Mouse (Mus musculus) forebrain, embryonic 15.5 days (tissue): ENCODE results near the gene Ptgds. TPM values are rescaled to one million over a fixed set of nuclear protein-coding genes. Genes with fewer than 3 reads are reported as not detected.

Source experiments
- ATAC-seq: fragments of 200-750 bp; cut with Nextera tagmentation; replicated peaks from 2 replicates; pipeline ENCODE4 v1.8.0; 2017; ENCODE audit warnings: mild to moderate bottlenecking, moderate TSS enrichment, moderate library complexity
- H3K27ac ChIP-seq: fragments of 300-500 bp; sonication (generic); replicated peaks from 2 replicates; pipeline ENCODE4 v1.5.1; 2015; ENCODE audit warnings: mild to moderate bottlenecking, inconsistent platforms
- H3K27me3 ChIP-seq: fragments of 300-500 bp; sonication (generic); 2 replicates; pipeline ENCODE4 v1.6.1; 2015; ENCODE audit warnings: inconsistent platforms
- H3K36me3 ChIP-seq: fragments of 300-500 bp; sonication (generic); 2 replicates; pipeline ENCODE4 v1.6.1; 2015; ENCODE audit warnings: mild to moderate bottlenecking, inconsistent platforms
- H3K4me1 ChIP-seq: fragments of 300-500 bp; sonication (generic); 2 replicates; pipeline ENCODE4 v1.6.1; 2015; ENCODE audit warnings: inconsistent platforms
- H3K4me2 ChIP-seq: fragments of 300-500 bp; sonication (generic); replicated peaks from 2 replicates; pipeline ENCODE4 v1.6.1; 2015; ENCODE audit warnings: mild to moderate bottlenecking, inconsistent platforms
- H3K4me3 ChIP-seq: fragments of 300-500 bp; sonication (generic); 2 replicates; pipeline ENCODE4 v1.5.1; 2015; ENCODE audit warnings: mild to moderate bottlenecking, inconsistent platforms
- H3K9ac ChIP-seq: fragments of 300-500 bp; sonication (generic); replicated peaks from 2 replicates; pipeline ENCODE4 v1.6.1; 2015; ENCODE audit warnings: mild to moderate bottlenecking, inconsistent platforms
- H3K9me3 ChIP-seq: fragments of 300-500 bp; sonication (generic); 2 replicates; pipeline ENCODE4 v1.6.1; 2016; ENCODE audit warnings: inconsistent platforms
- WGBS: fragments of 180-500 bp; shearing (Covaris S2); methylation state at CpG from one replicate; pipeline ENCODE4 v1.1.7; 2015; ENCODE audit warnings: mixed read lengths; 5-methylcytosine and 5-hydroxymethylcytosine counted together
- polyA plus RNA-seq: library from polyadenylated mRNA; unstranded; fragments of >200 nt; fragmentation: Nextera tagmentation; extraction: Ambion mirVana; gene quantifications from 2 replicates; pipeline ENCODE4 v1.2.1, GENCODE M21; 2015

Ptgds gene
- polyA plus RNA-seq, result 112 and 123 TPM in 2 replicates

GRCm38 (mm10) chr2:25469969-25470368 lies at the start of gene Ptgds:
Gene Ptgds (minus strand): TSS chr2:25470046.
- Histone ChIP-seq H3K4me3 (no peak within 1 kb of the TSS), H3K4me1 (peaks cover 16% of the 10 kb centered on the region), H3K9me3 (no peaks in the 10 kb centered on the region), H3K27me3 (no peaks in the 10 kb centered on the region), H3K27ac (peak within 1 kb of the TSS; percentile 54), H3K4me2 (no peak within 1 kb of the TSS), H3K36me3 (no peaks in the 10 kb centered on the region), H3K9ac (no peak within 1 kb of the TSS)
- no peak for ATAC-seq
- 64% methylated on average over 6 of the region's 6 CpGs for WGBS

- no peak overlapping the region for H3K4me2 ChIP-seq
- ATAC-seq, result no peak
- H3K4me1 ChIP-seq, result no peaks in the 10 kb centered on the region
- H3K27ac ChIP-seq, result no peak overlapping the region
- no peaks in the 10 kb centered on the region for H3K9me3 ChIP-seq
- 64% methylated on average over 3 of the region's 3 CpGs for WGBS
- no peak overlapping the region for H3K9ac ChIP-seq
- no peak overlapping the region for H3K4me3 ChIP-seq
- H3K36me3 ChIP-seq, result peaks cover 14% of the 10 kb centered on the region
- H3K27me3 ChIP-seq, result no peaks in the 10 kb centered on the region
Measured at GRCm38 (mm10) chr2:25509912-25510311, 40.1 kb upstream of the Ptgds start.

GRCm38 (mm10) chr2:25506964-25507363 lies 37.1 kb upstream of the Ptgds start:
- H3K4me1 ChIP-seq, result peaks cover 5% of the 10 kb centered on the region
- ATAC-seq, result no peak
- H3K27me3 ChIP-seq, result no peaks in the 10 kb centered on the region
- H3K9me3 ChIP-seq, result no peaks in the 10 kb centered on the region
- WGBS, result 43% methylated on average over 5 of the region's 5 CpGs
- no peak overlapping the region for H3K9ac ChIP-seq
- H3K36me3 ChIP-seq, result peaks cover 34% of the 10 kb centered on the region
- no peak overlapping the region for H3K27ac ChIP-seq
- no peak overlapping the region for H3K4me2 ChIP-seq
- H3K4me3 ChIP-seq, result no peak overlapping the region

- Histone ChIP-seq H3K4me1 (peaks cover 13% of the 10 kb centered on the region), H3K4me3 (no peak overlapping the region), H3K27ac (no peak overlapping the region), H3K9me3 (no peaks in the 10 kb centered on the region), H3K9ac (no peak overlapping the region), H3K4me2 (no peak overlapping the region), H3K27me3 (no peaks in the 10 kb centered on the region), H3K36me3 (peaks cover 34% of the 10 kb centered on the region)
- no peak for ATAC-seq
- 93% methylated on average over 4 of the region's 4 CpGs for WGBS
Measured at GRCm38 (mm10) chr2:25505860-25506259, 36.0 kb upstream of the Ptgds start.

- 94% methylated on average over 1 of the region's 1 CpGs for WGBS
- no peak overlapping the region for H3K4me2 ChIP-seq
- H3K9me3 ChIP-seq, result no peaks in the 10 kb centered on the region
- H3K36me3 ChIP-seq, result peaks cover 34% of the 10 kb centered on the region
- no peak for ATAC-seq
- H3K4me3 ChIP-seq, result no peak overlapping the region
- no peaks in the 10 kb centered on the region for H3K27me3 ChIP-seq
- no peak overlapping the region for H3K9ac ChIP-seq
- no peak overlapping the region for H3K27ac ChIP-seq
- H3K4me1 ChIP-seq, result peaks cover 17% of the 10 kb centered on the region
Measured at GRCm38 (mm10) chr2:25505000-25505399, 35.2 kb upstream of the Ptgds start.

GRCm38 (mm10) chr2:25504538-25504937 lies 34.7 kb upstream of the Ptgds start:
- Histone ChIP-seq H3K27me3 (no peaks in the 10 kb centered on the region), H3K36me3 (peaks cover 34% of the 10 kb centered on the region), H3K4me2 (no peak overlapping the region), H3K4me1 (peaks cover 19% of the 10 kb centered on the region), H3K4me3 (no peak overlapping the region), H3K9me3 (no peaks in the 10 kb centered on the region), H3K27ac (no peak overlapping the region), H3K9ac (no peak overlapping the region)
- 93% methylated on average over 19 of the region's 19 CpGs for WGBS
- ATAC-seq, result no peak

GRCm38 (mm10) chr2:25502726-25503125 lies 32.9 kb upstream of the Ptgds start:
- no peaks in the 10 kb centered on the region for H3K27me3 ChIP-seq
- peaks cover 19% of the 10 kb centered on the region for H3K4me1 ChIP-seq
- peaks cover 34% of the 10 kb centered on the region for H3K36me3 ChIP-seq
- no peak overlapping the region for H3K9ac ChIP-seq
- H3K27ac ChIP-seq, result no peak overlapping the region
- H3K9me3 ChIP-seq, result no peaks in the 10 kb centered on the region
- WGBS, result 82% methylated on average over 3 of the region's 3 CpGs
- no peak overlapping the region for H3K4me2 ChIP-seq
- ATAC-seq, result no peak
- no peak overlapping the region for H3K4me3 ChIP-seq

GRCm38 (mm10) chr2:25501593-25502486 lies 32.0 kb upstream of the Ptgds start, which contains the start of gene C8g:
Gene C8g (minus strand): TSS chr2:25501719.
- ATAC-seq, result no peak
- peaks cover 19% of the 10 kb centered on the region for H3K4me1 ChIP-seq
- peak within 1 kb of the TSS; percentile 59 for H3K27ac ChIP-seq
- 72% methylated on average over 20 of the region's 20 CpGs for WGBS
- H3K4me3 ChIP-seq, result peak within 1 kb of the TSS; percentile 82
- H3K4me2 ChIP-seq, result peak within 1 kb of the TSS; percentile 97
- H3K9me3 ChIP-seq, result no peaks in the 10 kb centered on the region
- peaks cover 34% of the 10 kb centered on the region for H3K36me3 ChIP-seq
- H3K9ac ChIP-seq, result peak within 1 kb of the TSS; percentile 84
- no peaks in the 10 kb centered on the region for H3K27me3 ChIP-seq

- WGBS, result 1% methylated on average over 44 of the region's 44 CpGs
- peak; percentile 91 for ATAC-seq
- Histone ChIP-seq H3K4me2 (peak within 1 kb of the TSS; percentile 97), H3K4me1 (peaks cover 19% of the 10 kb centered on the region), H3K27ac (peak within 1 kb of the TSS; percentile 59), H3K9me3 (no peaks in the 10 kb centered on the region), H3K4me3 (peak within 1 kb of the TSS; percentile 82), H3K9ac (peak within 1 kb of the TSS; percentile 84), H3K27me3 (no peaks in the 10 kb centered on the region), H3K36me3 (peaks cover 28% of the 10 kb centered on the region)
Measured at GRCm38 (mm10) chr2:25500576-25501405, 30.9 kb upstream of the Ptgds start, which contains the start of gene Fbxw5. Gene Fbxw5 (plus strand): TSS chr2:25500750.

GRCm38 (mm10) chr2:25500071-25500575 lies 30.3 kb upstream of the Ptgds start:
- Histone ChIP-seq H3K4me2 (peak overlapping the region; percentile 49), H3K27me3 (no peaks in the 10 kb centered on the region), H3K4me3 (peak overlapping the region; percentile 82), H3K4me1 (peaks cover 19% of the 10 kb centered on the region), H3K9me3 (no peaks in the 10 kb centered on the region), H3K27ac (0 out of 2 replicates have a peak overlapping the region, but pooled peaks have one; percentile 55), H3K9ac (peak overlapping the region; percentile 37), H3K36me3 (peaks cover 22% of the 10 kb centered on the region)
- ATAC-seq, result peak; percentile 43
- WGBS, result 70% methylated on average over 6 of the region's 6 CpGs

GRCm38 (mm10) chr2:25498622-25499478 lies 29.0 kb upstream of the Ptgds start:
- ATAC-seq, result no peak
- Histone ChIP-seq H3K9me3 (no peaks in the 10 kb centered on the region), H3K27me3 (no peaks in the 10 kb centered on the region), H3K4me2 (no peak overlapping the region), H3K4me3 (no peak overlapping the region), H3K9ac (no peak overlapping the region), H3K36me3 (peaks cover 9% of the 10 kb centered on the region; the same call in 1 of the 2 replicates), H3K27ac (no peak overlapping the region), H3K4me1 (peaks cover 19% of the 10 kb centered on the region)
- WGBS, result 70% methylated on average over 15 of the region's 15 CpGs
